Mouse (Mus musculus): Measurements from ENCODE around the gene Mettl15.
A peak's percentile ranks its signal among the peaks of the same experiment; 100 is the strongest.

The Mettl15 gene

DNA sequence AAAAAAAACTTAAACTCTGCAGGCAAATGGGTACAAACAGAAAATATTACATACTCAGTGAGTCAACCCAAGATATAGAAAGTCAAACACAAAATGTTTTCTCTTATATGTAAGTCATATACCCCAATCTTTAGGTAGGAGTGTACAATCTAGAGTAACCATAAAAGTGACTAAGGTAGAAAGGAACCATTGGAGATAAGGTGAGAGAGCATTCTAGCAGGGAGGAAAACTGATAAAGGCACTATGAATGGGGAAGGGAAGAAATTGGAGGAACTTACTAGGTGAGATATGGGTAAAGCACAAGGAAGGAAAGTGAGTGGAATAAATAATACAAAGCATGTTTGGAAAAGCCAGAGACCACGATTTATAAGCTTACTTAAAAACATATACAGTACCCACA is 122.0 kb downstream of the Mettl15 start:
- DNase-seq (ENCODE audit: low spot score in 2 of 2): no peak

DNA sequence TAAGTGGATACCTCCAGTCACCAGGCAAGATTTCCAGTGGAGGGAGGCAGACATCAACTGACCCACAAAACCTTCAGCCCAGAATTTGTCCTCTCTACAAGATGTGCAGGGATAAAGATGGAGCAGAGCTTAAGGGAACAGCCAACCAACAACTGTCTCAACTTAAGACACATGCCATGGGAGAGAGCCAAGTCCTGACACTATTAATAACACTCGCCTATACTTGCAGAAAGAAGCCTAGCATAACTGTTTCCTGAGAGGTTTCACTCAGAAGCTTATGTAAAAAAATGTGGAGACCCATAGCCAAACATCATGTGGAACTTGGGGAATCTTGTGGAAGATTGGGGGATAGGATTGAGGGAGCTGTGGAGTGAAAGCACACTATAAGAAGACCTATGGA is 124.4 kb downstream of the Mettl15 start:
- no peak for DNase-seq (ENCODE audit: low spot score in 2 of 2)

- peak in 1 of 2 experiments; percentile 2 for DNase-seq (ENCODE audit: low spot score in 2 of 2)
Measured at GRCm38 (mm10) chr2:109153402-109154050, 127.0 kb downstream of the Mettl15 start.

DNA sequence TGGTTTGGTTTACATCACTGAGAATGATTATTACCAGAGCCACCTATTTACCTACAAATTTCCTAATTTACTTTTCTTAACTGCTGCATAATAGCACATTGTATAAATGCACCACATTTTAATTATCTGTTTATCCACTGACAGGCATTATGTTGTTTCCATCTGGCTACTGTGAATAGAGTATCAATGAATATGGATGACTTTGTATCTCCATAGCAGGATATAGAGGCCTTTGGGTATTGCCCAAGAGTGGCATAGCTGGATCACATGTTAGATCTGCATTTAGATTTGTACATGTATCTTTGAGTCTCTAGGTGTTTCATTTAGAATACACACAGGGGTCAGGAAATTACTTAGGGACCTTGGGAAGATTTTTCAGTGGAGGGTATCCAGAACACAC is 133.3 kb downstream of the Mettl15 start:
- no peak for DNase-seq (ENCODE audit: low spot score in 2 of 2)

DNA sequence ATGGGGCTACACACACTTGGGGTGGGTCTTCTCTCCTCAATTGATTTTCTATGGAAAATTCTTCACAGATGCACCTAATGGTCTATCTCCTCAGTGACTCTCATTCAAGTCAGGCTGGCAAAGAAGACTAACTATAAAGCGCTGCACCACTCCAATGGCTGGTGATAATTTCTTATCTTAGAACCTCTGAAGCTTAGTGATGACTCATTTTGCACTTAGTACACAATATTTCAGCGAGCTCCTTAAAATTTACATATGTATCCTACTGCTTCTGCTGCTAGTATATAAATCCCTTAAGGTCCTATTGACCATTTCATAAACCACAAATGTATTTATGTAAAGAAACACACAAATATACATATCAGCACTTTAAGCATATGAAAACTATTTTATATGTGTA is 136.1 kb downstream of the Mettl15 start:
- DNase-seq (ENCODE audit: low spot score in 2 of 2): no peak

DNA sequence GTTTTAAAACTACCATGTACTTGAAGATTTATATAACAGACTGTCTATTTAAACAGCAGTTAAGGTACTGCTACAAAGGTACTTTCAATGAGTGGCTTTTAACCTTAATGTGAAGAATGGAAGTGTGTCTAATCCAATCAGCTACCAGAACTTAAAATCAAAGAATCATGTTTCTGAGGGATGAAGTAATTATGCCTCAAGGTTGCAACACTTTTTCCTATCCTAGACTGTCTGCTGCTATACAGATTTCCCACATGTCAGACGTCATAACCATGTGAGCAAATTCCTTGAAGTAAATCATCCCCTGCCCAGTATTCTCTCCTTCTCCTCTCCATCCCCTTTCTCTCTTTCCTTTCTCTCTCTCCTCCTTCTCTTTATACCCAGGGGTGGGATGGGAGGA is 140.2 kb downstream of the Mettl15 start:
- no peak for DNase-seq (ENCODE audit: low spot score in 2 of 2)

DNA sequence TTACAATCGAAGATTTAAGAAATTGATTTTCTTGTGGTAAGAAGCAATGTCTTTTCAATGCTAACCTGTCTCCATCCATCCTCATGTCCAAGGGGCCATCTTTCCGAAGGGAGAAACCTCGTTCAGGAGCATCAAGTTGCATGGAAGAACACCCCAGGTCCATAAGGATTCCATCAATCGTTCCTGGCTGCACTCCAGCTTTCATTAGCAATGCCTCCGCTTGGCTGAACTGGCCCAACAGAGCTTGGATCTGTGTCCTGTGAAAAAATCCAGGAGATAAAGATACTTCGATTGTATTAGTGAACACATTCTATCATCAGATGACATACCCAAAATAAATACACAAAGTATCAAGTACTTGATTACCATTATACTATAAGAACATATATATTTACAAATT is 143.3 kb downstream of the Mettl15 start:
- DNase-seq (ENCODE audit: low spot score in 2 of 2): peak in 1 of 2 experiments; percentile 19

GRCm38 (mm10) chr2:109130718-109131117 is 149.8 kb downstream of the Mettl15 start:
- no peak for DNase-seq (ENCODE audit: low spot score in 2 of 2)

- no peak for DNase-seq (ENCODE audit: low spot score in 2 of 2)
Measured at GRCm38 (mm10) chr2:109129921-109130320, 150.6 kb downstream of the Mettl15 start.

DNA sequence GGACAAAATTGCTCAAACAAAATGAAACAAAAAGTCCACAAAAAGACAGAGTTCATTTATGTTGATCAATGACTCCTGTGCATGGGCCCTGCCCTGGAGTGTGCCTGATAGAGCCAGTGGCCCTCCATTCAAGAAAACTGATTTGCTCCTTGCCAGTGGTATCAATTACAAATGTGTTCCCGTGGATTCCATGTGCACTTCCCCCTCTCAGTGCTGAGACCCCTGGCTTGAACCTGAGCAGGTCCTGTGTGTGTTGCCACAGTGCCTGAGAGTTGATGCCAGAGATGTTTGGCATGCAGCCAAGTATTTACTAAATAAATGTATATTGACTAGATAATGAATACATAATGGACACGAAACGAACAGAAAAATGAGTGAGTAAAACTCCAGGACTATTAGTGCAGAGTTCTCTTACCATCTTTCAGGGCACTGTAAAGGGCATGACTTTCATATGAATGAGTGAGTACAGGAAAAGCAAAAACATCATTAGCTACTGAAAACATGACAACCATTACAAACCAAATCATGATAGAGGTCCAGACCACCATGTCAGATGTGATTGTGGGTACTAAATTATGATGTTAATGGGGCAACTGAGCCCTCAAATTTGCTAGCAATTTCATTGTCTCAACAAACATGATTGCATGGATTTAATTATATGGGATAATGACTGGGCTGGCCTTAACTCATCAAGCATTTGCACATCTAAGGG is 174.6 kb downstream of the Mettl15 start:
- DNase-seq (ENCODE audit: low spot score in 2 of 2): no peak

DNA sequence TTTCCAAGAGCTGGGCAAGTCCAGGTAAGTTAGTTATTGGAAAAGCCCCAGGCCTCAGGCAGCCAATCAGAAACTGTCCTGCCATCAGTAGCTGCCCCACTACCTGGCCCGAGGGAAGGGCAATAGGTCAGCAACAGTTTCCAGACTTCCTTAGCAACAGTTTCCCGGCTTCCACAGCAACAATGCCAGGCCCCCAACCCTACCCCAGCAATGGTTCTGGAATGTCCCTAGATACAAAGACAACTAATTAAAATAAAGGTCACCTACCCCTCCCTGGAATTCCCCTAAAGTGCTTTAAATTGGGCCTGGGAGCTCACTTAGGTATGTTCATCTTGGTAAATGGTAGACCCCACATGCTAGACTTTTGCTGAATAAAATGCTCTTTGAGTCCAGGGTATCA is 230.9 kb downstream of the Mettl15 start:
- DNase-seq (ENCODE audit: low spot score in 2 of 2): no peak

All from cerebellum, postnatal 4 days (tissue).